Mouse (Mus musculus) heart, postnatal 0 days (tissue): Measurements from ENCODE around the gene Plce1. TPM values are rescaled to one million over a fixed set of nuclear protein-coding genes. Genes with fewer than 3 reads are reported as not detected.

ENCODE experiments used
- ATAC-seq: fragments of 200-750 bp; cut with Nextera tagmentation; 2 replicates; pipeline ENCODE4 v1.8.0; 2017; ENCODE audit warnings: low read depth, moderate number of reproducible peaks, moderate library complexity; ENCODE audit not compliant: insufficient read depth
- DNase-seq: peaks from one replicate; pipeline ENCODE4 v3.0.0-alpha.2; 2016; ENCODE audit warnings: low spot score
- H3K27ac ChIP-seq: fragments of 300-500 bp; sonication (generic); 2 replicates; pipeline ENCODE4 v1.5.1; 2014; ENCODE audit warnings: low read depth, mild to moderate bottlenecking
- H3K27me3 ChIP-seq: fragments of 300-500 bp; sonication (generic); 2 replicates; pipeline ENCODE4 v1.6.1; 2014; ENCODE audit warnings: low read length, mixed read lengths; ENCODE audit not compliant: control insufficient read depth, insufficient read depth
- H3K36me3 ChIP-seq: fragments of 300-500 bp; sonication (generic); replicated peaks from 2 replicates; pipeline ENCODE4 v1.6.1; 2014; ENCODE audit warnings: low read length, mixed read lengths; ENCODE audit not compliant: control insufficient read depth, insufficient read depth
- H3K4me1 ChIP-seq: fragments of 300-500 bp; sonication (generic); 2 replicates; pipeline ENCODE4 v1.6.1; 2014; ENCODE audit warnings: antibody characterized with exemption; ENCODE audit not compliant: control insufficient read depth, insufficient read depth
- H3K4me2 ChIP-seq: fragments of 300-500 bp; sonication (generic); 2 replicates; pipeline ENCODE4 v1.6.1; 2014; ENCODE audit warnings: low read depth, mild to moderate bottlenecking, low read length, moderate library complexity
- H3K4me3 ChIP-seq: fragments of 300-500 bp; sonication (generic); 2 replicates; pipeline ENCODE4 v1.5.1; 2014; ENCODE audit warnings: low read depth, low read length
- H3K9ac ChIP-seq: fragments of 300-500 bp; sonication (generic); replicated peaks from 2 replicates; pipeline ENCODE4 v1.6.1; 2014; ENCODE audit warnings: low read depth, low read length, mixed read lengths
- H3K9me3 ChIP-seq: fragments of 300-500 bp; sonication (generic); replicated peaks from 2 replicates; pipeline ENCODE4 v1.6.1; 2016; ENCODE audit warnings: low read length; ENCODE audit not compliant: control insufficient read depth
- CTCF ChIP-seq: IDR thresholded peaks from 2 replicates; pipeline ENCODE4 v1.5.1; 2016; ENCODE audit warnings: antibody characterized with exemption, control low read depth, low read depth
- EP300 ChIP-seq: IDR thresholded peaks from 2 replicates; pipeline ENCODE4 v1.6.1; 2016; ENCODE audit warnings: antibody characterized with exemption, low read depth
- WGBS: fragments of 180-500 bp; shearing (Covaris S2); extraction: QIAGEN DNeasy Blood & Tissue Kit; methylation state at CpG from one replicate; pipeline ENCODE4 v1.1.7; 2014; 5-methylcytosine and 5-hydroxymethylcytosine counted together
- polyA plus RNA-seq: library from polyadenylated mRNA; unstranded; fragments of >200 nt; fragmentation: Nextera tagmentation; extraction: Ambion mirVana; gene quantifications from 2 replicates; pipeline ENCODE4 v1.2.1, GENCODE M21; 2015
- total RNA-seq: library from RNA; depleted of rRNA; stranded (reverse); fragments of >200 nt; gene quantifications from 2 replicates; pipeline ENCODE4 v1.2.3, GENCODE M21; 2014; ENCODE audit warnings: low replicate concordance

Plce1 gene
- total and polyA plus RNA-seq, 2 experiments from 2014 or later, result 5.7 to 18.2 TPM

DNA sequence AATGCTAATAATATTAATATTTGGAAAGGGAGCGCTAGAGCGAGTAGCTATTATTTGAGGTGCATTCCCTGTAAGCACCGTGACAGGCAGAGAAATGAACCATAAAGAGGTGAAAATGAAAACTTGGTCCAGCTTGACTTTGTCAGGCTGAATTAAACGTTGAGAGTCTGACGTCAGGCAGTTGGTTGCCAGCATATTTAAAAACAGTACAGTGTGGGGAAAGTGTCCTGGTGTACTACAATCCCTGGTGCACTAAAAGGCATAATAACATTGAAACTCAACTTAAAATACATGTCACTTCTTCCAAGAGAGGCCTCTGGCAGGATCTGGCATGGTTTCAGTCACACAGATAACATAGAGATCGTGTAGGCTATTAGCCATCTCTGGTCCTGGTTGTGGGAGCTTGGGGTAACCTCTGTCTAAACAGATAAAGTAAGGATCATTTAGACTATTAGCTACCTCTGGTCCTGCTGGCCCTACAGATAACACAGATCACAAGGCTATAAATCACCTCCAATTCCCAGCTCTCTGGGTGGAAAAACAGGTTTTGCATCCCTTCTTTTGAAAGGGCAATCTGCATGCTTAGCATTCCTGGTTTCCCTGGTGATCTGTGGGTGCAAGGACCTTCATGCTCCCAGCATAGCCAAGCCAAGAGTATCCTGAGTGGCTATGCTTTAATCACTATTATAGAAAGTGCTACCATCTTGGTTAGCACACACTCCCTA, 164.1 kb downstream of the Plce1 start:
- no peak overlapping the region for H3K9ac ChIP-seq
- DNase-seq, result no peak
- H3K9me3 ChIP-seq, result no peaks in the 10 kb centered on the region
- ATAC-seq, result no peak
- no peak overlapping the region for H3K4me3 ChIP-seq
- 42% methylated on average over 6 of the region's 6 CpGs for WGBS
- TF ChIP-seq EP300, result no peak
- no peak for TF ChIP-seq CTCF
- H3K36me3 ChIP-seq, result no peaks in the 10 kb centered on the region
- peaks cover 13% of the 10 kb centered on the region for H3K4me1 ChIP-seq
- no peak overlapping the region for H3K4me2 ChIP-seq
- H3K27ac ChIP-seq, result 0 out of 2 replicates have a peak overlapping the region, but pooled peaks have one; percentile 15
- no peaks in the 10 kb centered on the region for H3K27me3 ChIP-seq

DNA sequence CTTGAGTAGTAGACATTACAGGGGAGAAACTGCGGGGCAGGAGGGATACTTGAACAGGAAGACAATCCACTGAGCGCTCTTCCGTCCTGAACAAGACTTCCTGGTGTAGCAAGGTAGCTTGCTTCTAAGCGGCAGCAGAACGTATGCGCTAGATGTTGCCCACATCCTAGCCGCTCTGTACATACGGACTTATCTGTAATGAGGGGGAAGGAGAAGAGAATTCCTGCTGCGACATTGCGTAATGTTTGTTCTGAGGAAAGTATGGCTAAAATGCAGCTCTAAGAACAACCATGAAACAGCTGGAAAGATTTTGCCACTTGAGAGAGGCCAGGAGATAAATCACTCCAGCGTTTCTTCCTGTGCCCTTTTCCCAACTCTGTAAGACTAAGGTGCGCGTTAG, 177.1 kb downstream of the Plce1 start:
- 63% methylated on average over 13 of the region's 13 CpGs for WGBS
- DNase-seq, result no peak
- Histone ChIP-seq H3K9ac (no peak overlapping the region), H3K36me3 (no peaks in the 10 kb centered on the region; the same call in 1 of the 2 replicates), H3K27ac (no peak overlapping the region), H3K27me3 (no peaks in the 10 kb centered on the region), H3K4me2 (no peak overlapping the region), H3K9me3 (0 out of 2 replicates have a peak, but pooled peaks cover 10% of the 10 kb centered on the region), H3K4me1 (no peaks in the 10 kb centered on the region), H3K4me3 (no peak overlapping the region)
- ATAC-seq, result no peak
- TF ChIP-seq CTCF (no peak), EP300 (no peak)

DNA sequence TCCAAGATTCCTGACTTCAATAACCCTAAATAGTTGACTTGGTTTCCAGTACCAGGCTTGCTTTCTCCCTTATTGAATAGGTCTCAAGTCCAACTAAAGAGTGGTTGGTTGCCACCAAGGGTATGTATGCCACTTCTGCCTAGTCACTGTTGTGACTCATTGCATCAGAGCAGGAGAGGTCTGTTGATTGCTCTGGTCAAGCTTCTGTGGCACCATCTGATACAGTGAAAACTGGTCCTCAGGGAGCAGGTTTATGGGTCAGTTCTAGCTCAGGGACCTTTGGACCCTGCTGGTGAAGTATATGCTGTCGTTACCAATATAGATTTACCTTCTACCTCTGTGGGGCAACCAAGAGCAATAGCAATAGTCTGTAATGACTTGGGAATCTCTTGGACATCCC, 184.5 kb downstream of the Plce1 start:
- Histone ChIP-seq H3K4me3 (no peak overlapping the region), H3K4me2 (no peak overlapping the region), H3K27ac (no peak overlapping the region), H3K27me3 (no peaks in the 10 kb centered on the region), H3K9me3 (no peaks in the 10 kb centered on the region), H3K4me1 (no peaks in the 10 kb centered on the region), H3K9ac (no peak overlapping the region), H3K36me3 (no peaks in the 10 kb centered on the region; the same call in 1 of the 2 replicates)
- WGBS, result 73% methylated on average over 1 of the region's 1 CpGs
- ATAC-seq (no peak), DNase-seq (no peak)
- TF ChIP-seq CTCF, result no peak
- TF ChIP-seq EP300, result no peak

GRCm38 (mm10) chr19:38672015-38672600, 191.2 kb downstream of the Plce1 start:
- no peaks in the 10 kb centered on the region for H3K27me3 ChIP-seq
- ATAC-seq (no peak), DNase-seq (no peak)
- H3K4me1 ChIP-seq, result no peaks in the 10 kb centered on the region
- whole genome bisulfite sequencing, result 79% methylated on average over 7 of the region's 7 CpGs
- H3K4me3 ChIP-seq, result no peak overlapping the region
- no peak overlapping the region for H3K9ac ChIP-seq
- no peaks in the 10 kb centered on the region for H3K36me3 ChIP-seq
- H3K4me2 ChIP-seq, result no peak overlapping the region
- TF ChIP-seq CTCF (no peak), EP300 (no peak)
- no peaks in the 10 kb centered on the region for H3K9me3 ChIP-seq
- no peak overlapping the region for H3K27ac ChIP-seq

- ATAC-seq (no peak), DNase-seq (no peak)
- TF ChIP-seq EP300 (no peak), CTCF (no peak)
- Histone ChIP-seq H3K27me3 (no peaks in the 10 kb centered on the region), H3K4me1 (no peaks in the 10 kb centered on the region), H3K4me2 (no peak overlapping the region), H3K4me3 (no peak overlapping the region), H3K9ac (no peak overlapping the region), H3K27ac (no peak overlapping the region), H3K9me3 (no peaks in the 10 kb centered on the region), H3K36me3 (no peaks in the 10 kb centered on the region)
- WGBS, result 75% methylated on average over 2 of the region's 2 CpGs
These were observed 193.0 kb downstream of the Plce1 start for GRCm38 (mm10) chr19:38673936-38674335.

DNA sequence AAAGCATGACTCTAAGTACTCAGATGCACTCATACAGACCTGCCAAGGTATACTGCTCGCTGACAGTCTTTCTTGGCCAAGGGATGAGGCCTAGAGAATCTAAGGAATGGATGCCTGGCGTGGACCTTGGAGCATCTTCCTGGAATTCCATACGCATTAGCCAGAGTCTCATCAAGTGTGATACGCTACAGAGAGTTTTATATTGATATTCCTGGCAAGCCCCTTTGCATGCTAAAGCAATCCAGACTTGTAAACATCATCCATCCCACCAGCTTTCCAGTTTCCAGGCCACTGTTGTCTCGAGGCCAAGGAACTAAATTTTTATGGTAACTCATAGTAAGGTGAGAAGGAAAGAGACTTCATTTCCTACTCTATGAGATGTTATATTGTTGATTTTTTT, 197.7 kb downstream of the Plce1 start:
- Histone ChIP-seq H3K27me3 (no peaks in the 10 kb centered on the region), H3K9me3 (no peaks in the 10 kb centered on the region), H3K4me1 (no peaks in the 10 kb centered on the region), H3K4me2 (no peak overlapping the region), H3K9ac (no peak overlapping the region), H3K4me3 (no peak overlapping the region), H3K36me3 (no peaks in the 10 kb centered on the region), H3K27ac (no peak overlapping the region)
- no peak for ATAC-seq
- 83% methylated on average over 5 of the region's 5 CpGs for WGBS
- TF ChIP-seq EP300 (no peak), CTCF (no peak)
- DNase-seq, result no peak
